ENCODE assay signal across 9 mouse cellular contexts in genomic region chr1:130729153-130729552, GRCm38 (mm10). TPM values are rescaled to one million over a fixed set of nuclear protein-coding genes. Genes with fewer than 3 reads are reported as not detected.
DNase-seq lines count a peak whose midpoint lies in the region; ATAC-seq and TF ChIP-seq lines count a peak whose summit lies in the region.
"Had no signal": no experiment of that assay in that cellular context is flagged by ENCODE, and none has a peak within 500 bp of the region (broad histone marks: within the 10 kb centered on the region; RNA-seq: fewer than 3 reads in every experiment).

Pfkfb2 (minus strand) TSS chr1:130729253.

- H3K27ac ChIP-seq in embryonic facial prominence, embryonic 13.5 days = no peak within 1 kb of the TSS
- no peak within 1 kb of the TSS for H3K27ac ChIP-seq in embryonic facial prominence, embryonic 10.5 days (replicated peaks)
- no peak within 1 kb of the TSS for H3K27ac ChIP-seq in lung, postnatal 0 days (ENCODE audit: low read length)
- H3K27ac ChIP-seq in neural tube, embryonic 13.5 days (replicated peaks) = no peak within 1 kb of the TSS

- H3K4me1 ChIP-seq in embryonic facial prominence, embryonic 13.5 days = peaks cover 9% of the 10 kb centered on the region
- H3K4me1 ChIP-seq in embryonic facial prominence, embryonic 10.5 days = peaks cover 8% of the 10 kb centered on the region
- H3K4me1 ChIP-seq in lung, postnatal 0 days (ENCODE audit: insufficient read depth, low read depth, low read length) = no peaks in the 10 kb centered on the region; the same call in 1 of the 2 replicates
- H3K4me1 ChIP-seq in neural tube, embryonic 13.5 days (replicated peaks) = peaks cover 12% of the 10 kb centered on the region; the same call in 1 of the 2 replicates

- H3K9me3 ChIP-seq in embryonic facial prominence, embryonic 13.5 days = no peaks in the 10 kb centered on the region
- no peaks in the 10 kb centered on the region for H3K9me3 ChIP-seq in embryonic facial prominence, embryonic 10.5 days
- no peaks in the 10 kb centered on the region for H3K9me3 ChIP-seq in lung, postnatal 0 days (ENCODE audit: low read length)
- H3K9me3 ChIP-seq in neural tube, embryonic 13.5 days = no peaks in the 10 kb centered on the region

- H3K4me3 ChIP-seq in embryonic facial prominence, embryonic 13.5 days = no peak within 1 kb of the TSS
- H3K4me3 ChIP-seq in embryonic facial prominence, embryonic 10.5 days = no peak within 1 kb of the TSS
- no peak within 1 kb of the TSS for H3K4me3 ChIP-seq in lung, postnatal 0 days (ENCODE audit: low read depth, low read length)
- no peak within 1 kb of the TSS for H3K4me3 ChIP-seq in neural tube, embryonic 13.5 days

- no peaks in the 10 kb centered on the region for H3K36me3 ChIP-seq in embryonic facial prominence, embryonic 13.5 days
- no peaks in the 10 kb centered on the region for H3K36me3 ChIP-seq in embryonic facial prominence, embryonic 10.5 days (replicated peaks)
- no peaks in the 10 kb centered on the region for H3K36me3 ChIP-seq in lung, postnatal 0 days (ENCODE audit: insufficient read depth, low read length)
- no peaks in the 10 kb centered on the region for H3K36me3 ChIP-seq in neural tube, embryonic 13.5 days

- WGBS in embryonic facial prominence, embryonic 13.5 days = 81% methylated on average over 2 of the region's 2 CpGs
- WGBS in embryonic facial prominence, embryonic 10.5 days = 79% methylated on average over 2 of the region's 2 CpGs
- 70% methylated on average over 2 of the region's 2 CpGs for WGBS in lung, postnatal 0 days
- WGBS in neural tube, embryonic 13.5 days = 81% methylated on average over 2 of the region's 2 CpGs

- no peak within 1 kb of the TSS for H3K9ac ChIP-seq in embryonic facial prominence, embryonic 13.5 days
- H3K9ac ChIP-seq in lung, postnatal 0 days (replicated peaks; ENCODE audit: low read depth) = no peak within 1 kb of the TSS
- no peak within 1 kb of the TSS for H3K9ac ChIP-seq in neural tube, embryonic 13.5 days

- TF ChIP-seq EP300 in lung, postnatal 0 days (IDR thresholded peaks at IDR 0.05) = no peak

- no peak within 1 kb of the TSS for H3K4me2 ChIP-seq in embryonic facial prominence, embryonic 13.5 days
- no peak within 1 kb of the TSS for H3K4me2 ChIP-seq in lung, postnatal 0 days (replicated peaks; ENCODE audit: low read depth, low read length)
- no peak within 1 kb of the TSS for H3K4me2 ChIP-seq in neural tube, embryonic 13.5 days

- DNase-seq in embryonic facial prominence, embryonic 10.5 days (ENCODE audit: low spot score) = no peak
- no peak for DNase-seq in lung, postnatal 0 days (ENCODE audit: low spot score)
- DNase-seq in lung, postnatal 25 days (ENCODE audit: low spot score) = no peak
- no peak for DNase-seq in frontal cortex, postnatal 36 days (ENCODE audit: low spot score in 2 of 2)
- no peak for DNase-seq in thymus, adult 18-20 months
- DNase-seq: kidney, adult 9 months had no signal

- TF ChIP-seq CTCF in lung, postnatal 0 days (IDR thresholded peaks at IDR 0.05) = no peak

- H3K27me3 ChIP-seq in embryonic facial prominence, embryonic 13.5 days = no peaks in the 10 kb centered on the region
- H3K27me3 ChIP-seq in embryonic facial prominence, embryonic 10.5 days (replicated peaks; ENCODE audit: low read depth, poor library complexity, severe bottlenecking) = no peaks in the 10 kb centered on the region
- H3K27me3 ChIP-seq in lung, postnatal 0 days (replicated peaks; ENCODE audit: insufficient read depth, low read length) = no peaks in the 10 kb centered on the region
- H3K27me3 ChIP-seq in neural tube, embryonic 13.5 days = no peaks in the 10 kb centered on the region

- no peak for ATAC-seq in embryonic facial prominence, embryonic 13.5 days (ENCODE audit: insufficient number of reproducible peaks, insufficient read depth, low FRiP score, low TSS enrichment, low read depth)
- no peak for ATAC-seq in lung, postnatal 0 days
- no peak for ATAC-seq in hematopoietic stem cell, adult 5-6 weeks (replicated peaks in 1 of 2; ENCODE audit: insufficient read depth in 1 of 2, low FRiP score in 2 of 2, low TSS enrichment in 1 of 2, low read depth in 1 of 2, poor library complexity in 2 of 2, severe bottlenecking in 2 of 2)
- no peak for ATAC-seq in neural tube, embryonic 13.5 days (ENCODE audit: low read depth)

RNA-seq across cellular contexts. Expression of gene Pfkfb2, which starts in this region (rescaled TPM):
- 11.3 and 12.2 TPM in 2 replicates for polyA plus RNA-seq in embryonic facial prominence, embryonic 13.5 days (2015; fragmentation: Nextera tagmentation; extraction: Ambion mirVana)
- 4.2 and 4.6 TPM in 2 replicates for polyA plus RNA-seq in embryonic facial prominence, embryonic 10.5 days (2016; fragmentation: Nextera tagmentation; extraction: Ambion mirVana)
- 12.8 and 13.5 TPM in 2 replicates for polyA plus RNA-seq in lung, postnatal 0 days (2015; fragmentation: Nextera tagmentation; extraction: Ambion mirVana)
- 14.6 and 18.1 TPM in 2 replicates for total RNA-seq in hematopoietic stem cell, adult 5-6 weeks (2017)
- 19.5 and 20.9 TPM in 2 replicates for polyA plus RNA-seq in neural tube, embryonic 13.5 days (2015; fragmentation: Nextera tagmentation; extraction: Ambion mirVana)
